Mouse (Mus musculus) bone marrow macrophage, adult 2 months (primary cell): Measurements from ENCODE around the gene Rfx5.

Experiments
- CTCF ChIP-seq: IDR thresholded peaks from 2 replicates; pipeline ENCODE4 v1.5.1; 2012; ENCODE audit warnings: low read depth, mild to moderate bottlenecking, low read length, moderate library complexity
- POLR2A ChIP-seq: IDR thresholded peaks from 2 replicates; pipeline ENCODE4 v1.6.1; 2012; ENCODE audit warnings: mild to moderate bottlenecking, low read depth, low read length, borderline replicate concordance

GRCm38 (mm10) chr3:95007706-95008105, 53.8 kb downstream of the Rfx5 start:
- TF ChIP-seq CTCF = no peak
- TF ChIP-seq POLR2A = no peak
